Mouse (Mus musculus) embryonic facial prominence, embryonic 13.5 days (tissue): ENCODE measurements at regions not wholly inside any gene's neighbourhood (a gene's known extent, or its start where the extent isn't known, plus 50 kb on each side); places are given as distances from the start of the nearest gene placed in this dataset.

Experiments
- ATAC-seq: fragments of 200-750 bp; cut with Nextera tagmentation; 2 replicates; pipeline ENCODE4 v1.8.0; 2017; ENCODE audit warnings: low read depth; ENCODE audit not compliant: insufficient number of reproducible peaks, insufficient read depth, low FRiP score, low TSS enrichment
- H3K27ac ChIP-seq: fragments of 300-500 bp; sonication (generic); 2 replicates; pipeline ENCODE4 v1.5.1; 2015; ENCODE audit warnings: moderate library complexity, mild to moderate bottlenecking, inconsistent platforms
- H3K27me3 ChIP-seq: fragments of 300-500 bp; sonication (generic); 2 replicates; pipeline ENCODE4 v1.6.1; 2015; ENCODE audit warnings: mild to moderate bottlenecking, inconsistent platforms
- H3K36me3 ChIP-seq: fragments of 300-500 bp; sonication (generic); 2 replicates; pipeline ENCODE4 v1.6.1; 2015; ENCODE audit warnings: mild to moderate bottlenecking, inconsistent platforms
- H3K4me1 ChIP-seq: fragments of 300-500 bp; sonication (generic); 2 replicates; pipeline ENCODE4 v1.6.1; 2015; ENCODE audit warnings: inconsistent platforms
- H3K4me2 ChIP-seq: fragments of 300-500 bp; sonication (generic); 2 replicates; pipeline ENCODE4 v1.6.1; 2015; ENCODE audit warnings: moderate library complexity, mild to moderate bottlenecking, inconsistent platforms
- H3K4me3 ChIP-seq: fragments of 300-500 bp; sonication (generic); 2 replicates; pipeline ENCODE4 v1.5.1; 2015; ENCODE audit warnings: mild to moderate bottlenecking, inconsistent platforms
- H3K9ac ChIP-seq: fragments of 300-500 bp; sonication (generic); 2 replicates; pipeline ENCODE4 v1.6.1; 2015; ENCODE audit warnings: mild to moderate bottlenecking, inconsistent platforms
- H3K9me3 ChIP-seq: fragments of 300-500 bp; sonication (generic); 2 replicates; pipeline ENCODE4 v1.6.1; 2016; ENCODE audit warnings: inconsistent platforms
- WGBS: fragments of 180-500 bp; shearing (Covaris S2); methylation state at CpG from one replicate; pipeline ENCODE4 v1.1.7; 2015; ENCODE audit warnings: mixed read lengths; 5-methylcytosine and 5-hydroxymethylcytosine counted together

- H3K36me3 ChIP-seq, result no peaks in the 10 kb centered on the region
Measured at GRCm38 (mm10) chr5:39334241-39334640, 421.0 kb downstream of the Hs3st1 start.

GRCm38 (mm10) chr5:39325399-39325798 lies 429.9 kb downstream of the Hs3st1 start:
- Histone ChIP-seq H3K9me3 (no peaks in the 10 kb centered on the region), H3K4me2 (no peak overlapping the region), H3K27ac (no peak overlapping the region), H3K36me3 (no peaks in the 10 kb centered on the region), H3K9ac (no peak overlapping the region), H3K4me1 (no peaks in the 10 kb centered on the region), H3K27me3 (no peaks in the 10 kb centered on the region), H3K4me3 (no peak overlapping the region)
- WGBS, result 71% methylated on average over 2 of the region's 2 CpGs
- ATAC-seq, result no peak

More at GRCm38 (mm10) chr5:39334241-39334640, 421.0 kb downstream of the Hs3st1 start:
- no peak overlapping the region for H3K9ac ChIP-seq
- no peaks in the 10 kb centered on the region for H3K9me3 ChIP-seq
- no peaks in the 10 kb centered on the region for H3K27me3 ChIP-seq
- no peaks in the 10 kb centered on the region for H3K4me1 ChIP-seq
- no peak overlapping the region for H3K4me3 ChIP-seq
- 56% methylated on average over 1 of the region's 1 CpGs for WGBS
- no peak for ATAC-seq
- no peak overlapping the region for H3K27ac ChIP-seq
- no peak overlapping the region for H3K4me2 ChIP-seq

GRCm38 (mm10) chr5:39316478-39316877 lies 438.8 kb downstream of the Hs3st1 start:
- H3K9ac ChIP-seq, result no peak overlapping the region
- no peak overlapping the region for H3K4me2 ChIP-seq
- H3K27ac ChIP-seq, result no peak overlapping the region
- H3K4me3 ChIP-seq, result no peak overlapping the region
- H3K36me3 ChIP-seq, result no peaks in the 10 kb centered on the region
- H3K4me1 ChIP-seq, result no peaks in the 10 kb centered on the region
- no peak for ATAC-seq
- H3K27me3 ChIP-seq, result no peaks in the 10 kb centered on the region
- no peaks in the 10 kb centered on the region for H3K9me3 ChIP-seq
- WGBS, result 71% methylated on average over 3 of the region's 3 CpGs

- no peaks in the 10 kb centered on the region for H3K36me3 ChIP-seq
- no peaks in the 10 kb centered on the region for H3K27me3 ChIP-seq
- H3K4me1 ChIP-seq, result no peaks in the 10 kb centered on the region
- ATAC-seq, result no peak
- no peak overlapping the region for H3K27ac ChIP-seq
- H3K9ac ChIP-seq, result no peak overlapping the region
- no peak overlapping the region for H3K4me2 ChIP-seq
- H3K9me3 ChIP-seq, result no peaks in the 10 kb centered on the region
- WGBS, result 93% methylated on average over 4 of the region's 4 CpGs
- H3K4me3 ChIP-seq, result no peak overlapping the region
Measured at GRCm38 (mm10) chr5:39311211-39311610, 434.6 kb upstream of the Clnk start.

- Histone ChIP-seq H3K36me3 (no peaks in the 10 kb centered on the region), H3K9ac (no peak overlapping the region), H3K4me1 (no peaks in the 10 kb centered on the region), H3K27ac (no peak overlapping the region), H3K9me3 (no peaks in the 10 kb centered on the region; the same call in 1 of the 2 replicates), H3K27me3 (no peaks in the 10 kb centered on the region), H3K4me2 (no peak overlapping the region), H3K4me3 (no peak overlapping the region)
- no peak for ATAC-seq
- WGBS, result 66% methylated on average over 2 of the region's 2 CpGs
Measured at GRCm38 (mm10) chr5:39305794-39306193, 429.2 kb upstream of the Clnk start.

- no peak overlapping the region for H3K9ac ChIP-seq
- H3K4me2 ChIP-seq, result no peak overlapping the region
- 49% methylated on average over 2 of the region's 2 CpGs for WGBS
- ATAC-seq, result no peak
- no peaks in the 10 kb centered on the region for H3K4me1 ChIP-seq
- H3K36me3 ChIP-seq, result no peaks in the 10 kb centered on the region
- H3K9me3 ChIP-seq, result no peaks in the 10 kb centered on the region
- H3K4me3 ChIP-seq, result no peak overlapping the region
- H3K27ac ChIP-seq, result no peak overlapping the region
- H3K27me3 ChIP-seq, result no peaks in the 10 kb centered on the region
Measured at GRCm38 (mm10) chr5:39292849-39293248, 416.2 kb upstream of the Clnk start.

- ATAC-seq, result no peak
- Histone ChIP-seq H3K27me3 (no peaks in the 10 kb centered on the region), H3K27ac (no peak overlapping the region), H3K4me3 (no peak overlapping the region), H3K4me2 (no peak overlapping the region), H3K4me1 (no peaks in the 10 kb centered on the region), H3K9ac (no peak overlapping the region), H3K9me3 (no peaks in the 10 kb centered on the region), H3K36me3 (no peaks in the 10 kb centered on the region)
- whole genome bisulfite sequencing, result 88% methylated on average over 2 of the region's 2 CpGs
Measured at GRCm38 (mm10) chr5:39281021-39281420, 404.4 kb upstream of the Clnk start.

GRCm38 (mm10) chr5:39273710-39274385 lies 397.2 kb upstream of the Clnk start:
- H3K4me1 ChIP-seq, result no peaks in the 10 kb centered on the region
- no peak overlapping the region for H3K27ac ChIP-seq
- no peak for ATAC-seq
- H3K36me3 ChIP-seq, result no peaks in the 10 kb centered on the region
- no peak overlapping the region for H3K4me3 ChIP-seq
- H3K9ac ChIP-seq, result no peak overlapping the region
- H3K9me3 ChIP-seq, result no peaks in the 10 kb centered on the region
- no peaks in the 10 kb centered on the region for H3K27me3 ChIP-seq
- 64% methylated on average over 4 of the region's 4 CpGs for WGBS
- no peak overlapping the region for H3K4me2 ChIP-seq

- Histone ChIP-seq H3K27me3 (no peaks in the 10 kb centered on the region), H3K4me1 (no peaks in the 10 kb centered on the region), H3K36me3 (no peaks in the 10 kb centered on the region), H3K4me3 (no peak overlapping the region), H3K9ac (no peak overlapping the region), H3K27ac (no peak overlapping the region), H3K9me3 (no peaks in the 10 kb centered on the region), H3K4me2 (no peak overlapping the region)
- WGBS, result 89% methylated on average over 1 of the region's 1 CpGs
- ATAC-seq, result no peak
Measured at GRCm38 (mm10) chr5:39267106-39267505, 390.5 kb upstream of the Clnk start.

- Histone ChIP-seq H3K9me3 (no peaks in the 10 kb centered on the region), H3K4me2 (no peak overlapping the region), H3K27ac (no peak overlapping the region), H3K9ac (no peak overlapping the region), H3K27me3 (no peaks in the 10 kb centered on the region), H3K4me1 (no peaks in the 10 kb centered on the region), H3K36me3 (no peaks in the 10 kb centered on the region), H3K4me3 (no peak overlapping the region)
- no peak for ATAC-seq
- 82% methylated on average over 1 of the region's 1 CpGs for WGBS
Measured at GRCm38 (mm10) chr5:39260721-39261190, 384.1 kb upstream of the Clnk start.

- WGBS, result 77% methylated on average over 2 of the region's 2 CpGs
- ATAC-seq, result no peak
- no peaks in the 10 kb centered on the region for H3K36me3 ChIP-seq
Measured at GRCm38 (mm10) chr5:39257745-39258144, 381.1 kb upstream of the Clnk start.

GRCm38 (mm10) chr5:39252206-39252605 lies 375.6 kb upstream of the Clnk start:
- no peak for ATAC-seq
- no peak overlapping the region for H3K4me3 ChIP-seq
- no peaks in the 10 kb centered on the region for H3K27me3 ChIP-seq
- no peaks in the 10 kb centered on the region for H3K36me3 ChIP-seq
- WGBS, result 53% methylated on average over 3 of the region's 3 CpGs
- H3K27ac ChIP-seq, result no peak overlapping the region
- H3K4me2 ChIP-seq, result no peak overlapping the region
- no peaks in the 10 kb centered on the region for H3K9me3 ChIP-seq
- no peaks in the 10 kb centered on the region for H3K4me1 ChIP-seq
- no peak overlapping the region for H3K9ac ChIP-seq

More at GRCm38 (mm10) chr5:39257745-39258144, 381.1 kb upstream of the Clnk start:
- no peak overlapping the region for H3K4me3 ChIP-seq
- H3K27ac ChIP-seq, result no peak overlapping the region
- H3K9ac ChIP-seq, result no peak overlapping the region
- H3K4me1 ChIP-seq, result no peaks in the 10 kb centered on the region
- no peaks in the 10 kb centered on the region for H3K27me3 ChIP-seq
- no peaks in the 10 kb centered on the region for H3K9me3 ChIP-seq
- no peak overlapping the region for H3K4me2 ChIP-seq
